Mouse (Mus musculus): ENCODE data around the gene Olfr462. TPM values are rescaled to one million over a fixed set of nuclear protein-coding genes. Genes with fewer than 3 reads are reported as not detected.
"Not testable (repeated sequence)": the region's sequence is repeated elsewhere in the genome, so short reads cannot be mapped to it uniquely, and the experiment has no call there.

Gene Olfr462
- polyA plus RNA-seq, 1 experiment from 2014 or later: not detected

GRCm38 (mm10) chr11:87866891-87867290 lies 25.2 kb downstream of the Olfr462 start:
- not testable (repeated sequence) for H3K27me3 ChIP-seq (ENCODE audit: control insufficient read depth, insufficient read depth, low read length); H3K4me3 ChIP-seq (ENCODE audit: low read depth, low read length); H3K27ac ChIP-seq (replicated peaks; ENCODE audit: low read depth, low read length); H3K4me1 ChIP-seq (ENCODE audit: control insufficient read depth, insufficient read depth, low read length); DNase-seq (ENCODE audit: low spot score); H3K4me2 ChIP-seq (ENCODE audit: low read depth, low read length); ATAC-seq (replicated peaks; ENCODE audit: insufficient number of reproducible peaks, low FRiP score, low TSS enrichment, low read depth); H3K9ac ChIP-seq (replicated peaks; ENCODE audit: low read length); H3K36me3 ChIP-seq (replicated peaks; ENCODE audit: control insufficient read depth, insufficient read depth, low read depth, low read length); H3K9me3 ChIP-seq (replicated peaks; ENCODE audit: control insufficient read depth, low read length)
- 100% methylated on average over 1 of the region's 2 CpGs for WGBS

- Histone ChIP-seq H3K4me3 (ENCODE audit: low read depth, low read length) (no peak overlapping the region), H3K36me3 (replicated peaks; ENCODE audit: control insufficient read depth, insufficient read depth, low read depth, low read length) (no peaks in the 10 kb centered on the region; the same call in 1 of the 2 replicates)
- 94% methylated on average over 13 of the region's 13 CpGs for WGBS
These were observed 29.3 kb downstream of the Olfr462 start for GRCm38 (mm10) chr11:87862805-87863204.

GRCm38 (mm10) chr11:87860426-87860825 lies 31.6 kb downstream of the Olfr462 start:
- Histone ChIP-seq H3K36me3 (replicated peaks; ENCODE audit: control insufficient read depth, insufficient read depth, low read depth, low read length) (no peaks in the 10 kb centered on the region; the same call in 1 of the 2 replicates), H3K27ac (replicated peaks; ENCODE audit: low read depth, low read length) (no peak overlapping the region), H3K4me2 (ENCODE audit: low read depth, low read length) (no peak overlapping the region), H3K4me1 (ENCODE audit: control insufficient read depth, insufficient read depth, low read length) (no peaks in the 10 kb centered on the region), H3K9me3 (replicated peaks; ENCODE audit: control insufficient read depth, low read length) (no peaks in the 10 kb centered on the region), H3K4me3 (ENCODE audit: low read depth, low read length) (no peak overlapping the region), H3K9ac (replicated peaks; ENCODE audit: low read length) (no peak overlapping the region), H3K27me3 (ENCODE audit: control insufficient read depth, insufficient read depth, low read length) (no peaks in the 10 kb centered on the region)
- WGBS: 81% methylated on average over 9 of the region's 9 CpGs
- no peak for ATAC-seq (replicated peaks; ENCODE audit: insufficient number of reproducible peaks, low FRiP score, low TSS enrichment, low read depth)
- DNase-seq (ENCODE audit: low spot score): no peak

More at GRCm38 (mm10) chr11:87862805-87863204, 29.3 kb downstream of the Olfr462 start:
- Histone ChIP-seq H3K4me1 (ENCODE audit: control insufficient read depth, insufficient read depth, low read length) (no peaks in the 10 kb centered on the region), H3K4me2 (ENCODE audit: low read depth, low read length) (no peak overlapping the region), H3K9me3 (replicated peaks; ENCODE audit: control insufficient read depth, low read length) (no peaks in the 10 kb centered on the region), H3K27ac (replicated peaks; ENCODE audit: low read depth, low read length) (no peak overlapping the region), H3K9ac (replicated peaks; ENCODE audit: low read length) (no peak overlapping the region), H3K27me3 (ENCODE audit: control insufficient read depth, insufficient read depth, low read length) (no peaks in the 10 kb centered on the region)
- DNase-seq (ENCODE audit: low spot score) (no peak), ATAC-seq (replicated peaks; ENCODE audit: insufficient number of reproducible peaks, low FRiP score, low TSS enrichment, low read depth) (no peak)

GRCm38 (mm10) chr11:87859273-87859672 lies 32.8 kb downstream of the Olfr462 start:
- no peak for ATAC-seq (replicated peaks; ENCODE audit: insufficient number of reproducible peaks, low FRiP score, low TSS enrichment, low read depth)
- no peak overlapping the region for H3K27ac ChIP-seq (replicated peaks; ENCODE audit: low read depth, low read length)
- no peak for DNase-seq (ENCODE audit: low spot score)
- H3K4me2 ChIP-seq (ENCODE audit: low read depth, low read length): no peak overlapping the region
- H3K27me3 ChIP-seq (ENCODE audit: control insufficient read depth, insufficient read depth, low read length): no peaks in the 10 kb centered on the region
- no peak overlapping the region for H3K9ac ChIP-seq (replicated peaks; ENCODE audit: low read length)
- no peaks in the 10 kb centered on the region for H3K9me3 ChIP-seq (replicated peaks; ENCODE audit: control insufficient read depth, low read length)
- WGBS: 87% methylated on average over 11 of the region's 11 CpGs
- no peaks in the 10 kb centered on the region for H3K4me1 ChIP-seq (ENCODE audit: control insufficient read depth, insufficient read depth, low read length)
- no peak overlapping the region for H3K4me3 ChIP-seq (ENCODE audit: low read depth, low read length)
- no peaks in the 10 kb centered on the region; the same call in 1 of the 2 replicates for H3K36me3 ChIP-seq (replicated peaks; ENCODE audit: control insufficient read depth, insufficient read depth, low read depth, low read length)

GRCm38 (mm10) chr11:87854550-87854949 lies 37.5 kb downstream of the Olfr462 start:
- no peak overlapping the region for H3K27ac ChIP-seq (replicated peaks; ENCODE audit: low read depth, low read length)
- no peak overlapping the region for H3K4me2 ChIP-seq (ENCODE audit: low read depth, low read length)
- WGBS: 90% methylated on average over 7 of the region's 7 CpGs
- no peaks in the 10 kb centered on the region for H3K27me3 ChIP-seq (ENCODE audit: control insufficient read depth, insufficient read depth, low read length)
- no peak for DNase-seq (ENCODE audit: low spot score)
- no peak for ATAC-seq (replicated peaks; ENCODE audit: insufficient number of reproducible peaks, low FRiP score, low TSS enrichment, low read depth)
- no peaks in the 10 kb centered on the region for H3K36me3 ChIP-seq (replicated peaks; ENCODE audit: control insufficient read depth, insufficient read depth, low read depth, low read length)
- H3K9ac ChIP-seq (replicated peaks; ENCODE audit: low read length): no peak overlapping the region
- H3K4me3 ChIP-seq (ENCODE audit: low read depth, low read length): no peak overlapping the region
- no peaks in the 10 kb centered on the region for H3K4me1 ChIP-seq (ENCODE audit: control insufficient read depth, insufficient read depth, low read length)
- H3K9me3 ChIP-seq (replicated peaks; ENCODE audit: control insufficient read depth, low read length): no peaks in the 10 kb centered on the region

GRCm38 (mm10) chr11:87853597-87853954 lies 38.5 kb downstream of the Olfr462 start:
- no peaks in the 10 kb centered on the region for H3K27me3 ChIP-seq (ENCODE audit: control insufficient read depth, insufficient read depth, low read length)
- DNase-seq (ENCODE audit: low spot score): peak; percentile 4
- 36% methylated on average over 8 of the region's 8 CpGs for WGBS
- no peaks in the 10 kb centered on the region for H3K36me3 ChIP-seq (replicated peaks; ENCODE audit: control insufficient read depth, insufficient read depth, low read depth, low read length)
- H3K27ac ChIP-seq (replicated peaks; ENCODE audit: low read depth, low read length): no peak overlapping the region
- no peaks in the 10 kb centered on the region for H3K4me1 ChIP-seq (ENCODE audit: control insufficient read depth, insufficient read depth, low read length)
- no peak for ATAC-seq (replicated peaks; ENCODE audit: insufficient number of reproducible peaks, low FRiP score, low TSS enrichment, low read depth)
- H3K4me2 ChIP-seq (ENCODE audit: low read depth, low read length): peak overlapping the region; percentile 58
- peak overlapping the region; percentile 62 for H3K9ac ChIP-seq (replicated peaks; ENCODE audit: low read length)
- H3K4me3 ChIP-seq (ENCODE audit: low read depth, low read length): peak overlapping the region; percentile 49
- no peaks in the 10 kb centered on the region for H3K9me3 ChIP-seq (replicated peaks; ENCODE audit: control insufficient read depth, low read length)

GRCm38 (mm10) chr11:87852690-87853596 lies 39.1 kb downstream of the Olfr462 start, which contains the start of gene Mks1:
Mks1 (plus strand) TSS chr11:87853215.
- peak; percentile 92 for ATAC-seq (replicated peaks; ENCODE audit: insufficient number of reproducible peaks, low FRiP score, low TSS enrichment, low read depth)
- Histone ChIP-seq H3K4me3 (ENCODE audit: low read depth, low read length) (peak within 1 kb of the TSS; percentile 49), H3K36me3 (replicated peaks; ENCODE audit: control insufficient read depth, insufficient read depth, low read depth, low read length) (no peaks in the 10 kb centered on the region), H3K4me1 (ENCODE audit: control insufficient read depth, insufficient read depth, low read length) (no peaks in the 10 kb centered on the region), H3K27ac (replicated peaks; ENCODE audit: low read depth, low read length) (no peak within 1 kb of the TSS), H3K27me3 (ENCODE audit: control insufficient read depth, insufficient read depth, low read length) (no peaks in the 10 kb centered on the region), H3K4me2 (ENCODE audit: low read depth, low read length) (peak within 1 kb of the TSS; percentile 58), H3K9ac (replicated peaks; ENCODE audit: low read length) (peak within 1 kb of the TSS; percentile 62), H3K9me3 (replicated peaks; ENCODE audit: control insufficient read depth, low read length) (no peaks in the 10 kb centered on the region)
- peak; percentile 98 for DNase-seq (ENCODE audit: low spot score)
- WGBS: 5% methylated on average over 40 of the region's 40 CpGs

GRCm38 (mm10) chr11:87847884-87848283 lies 44.2 kb downstream of the Olfr462 start:
- WGBS: 83% methylated on average over 6 of the region's 6 CpGs
- no peak for DNase-seq (ENCODE audit: low spot score)
- no peak overlapping the region for H3K4me2 ChIP-seq (ENCODE audit: low read depth, low read length)

More at GRCm38 (mm10) chr11:87847884-87848283, 44.2 kb downstream of the Olfr462 start:
- no peak for ATAC-seq (replicated peaks; ENCODE audit: insufficient number of reproducible peaks, low FRiP score, low TSS enrichment, low read depth)
- no peaks in the 10 kb centered on the region for H3K27me3 ChIP-seq (ENCODE audit: control insufficient read depth, insufficient read depth, low read length)
- H3K9ac ChIP-seq (replicated peaks; ENCODE audit: low read length): no peak overlapping the region
- H3K36me3 ChIP-seq (replicated peaks; ENCODE audit: control insufficient read depth, insufficient read depth, low read depth, low read length): no peaks in the 10 kb centered on the region
- H3K27ac ChIP-seq (replicated peaks; ENCODE audit: low read depth, low read length): no peak overlapping the region
- H3K4me3 ChIP-seq (ENCODE audit: low read depth, low read length): no peak overlapping the region
- no peaks in the 10 kb centered on the region for H3K4me1 ChIP-seq (ENCODE audit: control insufficient read depth, insufficient read depth, low read length)
- H3K9me3 ChIP-seq (replicated peaks; ENCODE audit: control insufficient read depth, low read length): no peaks in the 10 kb centered on the region

Data from embryonic facial prominence, embryonic 11.5 days (tissue).